Mouse (Mus musculus): ENCODE results near the gene Rheb.
"Not testable (repeated sequence)": the region's sequence is repeated elsewhere in the genome, so short reads cannot be mapped to it uniquely, and the experiment has no call there.

Rheb gene

DNA sequence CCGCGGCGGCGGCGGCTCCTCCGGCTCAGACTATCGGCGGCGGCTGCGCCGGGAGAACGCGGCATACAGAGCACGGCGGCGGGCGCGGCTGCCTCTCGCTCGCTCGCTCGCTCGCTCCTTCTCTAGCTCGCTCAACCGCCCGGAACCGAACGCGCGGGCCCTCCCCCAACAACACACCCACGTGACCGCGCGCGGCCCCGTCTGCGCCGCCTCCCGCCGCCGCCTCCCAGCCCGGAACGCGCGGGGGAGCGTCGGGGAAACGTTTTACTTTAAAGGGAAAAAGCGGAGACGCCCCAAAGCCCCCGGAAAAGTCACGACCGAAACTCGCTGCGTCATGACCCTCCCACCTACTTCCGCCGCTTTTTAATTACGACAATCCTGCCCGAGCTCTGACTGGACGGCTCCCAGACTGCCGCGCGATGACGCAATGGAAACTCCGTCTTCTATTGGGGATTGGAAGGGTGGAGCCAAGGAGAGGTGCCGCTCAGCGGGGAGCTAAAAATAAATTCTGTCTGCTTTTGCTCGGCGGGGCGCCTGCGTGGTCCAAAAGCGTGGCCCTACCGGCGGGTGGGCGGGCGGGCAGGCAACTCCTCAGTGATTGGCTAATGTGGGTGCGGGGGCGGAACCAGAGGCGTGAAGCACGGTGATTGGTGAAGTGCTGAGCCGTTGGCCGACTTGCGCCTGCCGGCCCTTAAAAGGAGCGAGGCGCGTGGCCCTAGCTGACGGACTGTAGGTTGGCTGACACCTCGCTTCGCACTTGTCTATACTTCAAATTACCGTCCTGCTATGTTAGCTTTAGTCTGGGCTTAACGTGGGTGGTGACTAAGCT, at the start of gene Rheb:
Rheb (minus strand) TSS at position 351 of the 829 bp plus-strand sequence.
- peak; percentile 99 for DNase-seq

DNA sequence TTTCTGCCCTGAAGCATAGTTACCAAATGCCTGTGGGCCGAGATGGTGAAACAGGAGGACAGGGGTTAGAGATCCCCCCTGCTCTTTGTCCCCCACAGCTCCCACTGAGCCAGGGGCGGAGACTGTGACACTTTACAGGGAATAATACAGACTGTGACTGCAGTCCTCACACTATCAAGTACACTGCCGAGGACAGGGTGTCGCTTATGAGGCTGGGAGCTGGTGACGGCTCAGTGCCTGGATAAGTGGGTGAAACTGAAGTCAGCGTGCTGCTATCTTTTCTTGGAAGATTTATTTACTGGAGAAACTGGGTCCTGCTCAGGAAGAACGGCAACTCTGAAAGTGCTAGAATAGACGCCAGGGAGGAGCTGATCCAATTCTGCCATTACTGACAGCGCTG, 47.4 kb upstream of the Rheb start:
- DNase-seq: no peak

GRCm38 (mm10) chr5:24888874-24889591, 46.6 kb upstream of the Rheb start:
- no peak for DNase-seq

GRCm38 (mm10) chr5:24887271-24887670, 44.8 kb upstream of the Rheb start:
- DNase-seq: no peak

DNA sequence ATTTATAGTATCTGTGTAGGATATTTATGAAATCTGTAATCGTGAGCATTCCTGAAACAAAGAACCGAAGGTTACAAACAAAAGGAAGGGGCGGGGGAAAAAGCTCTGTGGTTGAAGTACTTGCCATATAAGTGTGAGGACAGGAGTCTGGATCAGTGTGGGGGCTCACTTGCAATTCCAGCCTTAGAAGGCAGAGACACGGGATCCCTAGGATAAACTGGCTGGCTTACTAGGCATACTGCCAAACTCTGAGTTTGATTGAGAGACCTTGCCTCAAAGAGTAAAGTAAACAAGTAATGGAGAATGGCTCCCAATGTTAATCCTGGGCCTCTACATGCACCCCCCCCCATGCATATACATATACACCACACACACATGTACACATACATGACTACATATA, 36.3 kb upstream of the Rheb start:
- DNase-seq: no peak

DNA sequence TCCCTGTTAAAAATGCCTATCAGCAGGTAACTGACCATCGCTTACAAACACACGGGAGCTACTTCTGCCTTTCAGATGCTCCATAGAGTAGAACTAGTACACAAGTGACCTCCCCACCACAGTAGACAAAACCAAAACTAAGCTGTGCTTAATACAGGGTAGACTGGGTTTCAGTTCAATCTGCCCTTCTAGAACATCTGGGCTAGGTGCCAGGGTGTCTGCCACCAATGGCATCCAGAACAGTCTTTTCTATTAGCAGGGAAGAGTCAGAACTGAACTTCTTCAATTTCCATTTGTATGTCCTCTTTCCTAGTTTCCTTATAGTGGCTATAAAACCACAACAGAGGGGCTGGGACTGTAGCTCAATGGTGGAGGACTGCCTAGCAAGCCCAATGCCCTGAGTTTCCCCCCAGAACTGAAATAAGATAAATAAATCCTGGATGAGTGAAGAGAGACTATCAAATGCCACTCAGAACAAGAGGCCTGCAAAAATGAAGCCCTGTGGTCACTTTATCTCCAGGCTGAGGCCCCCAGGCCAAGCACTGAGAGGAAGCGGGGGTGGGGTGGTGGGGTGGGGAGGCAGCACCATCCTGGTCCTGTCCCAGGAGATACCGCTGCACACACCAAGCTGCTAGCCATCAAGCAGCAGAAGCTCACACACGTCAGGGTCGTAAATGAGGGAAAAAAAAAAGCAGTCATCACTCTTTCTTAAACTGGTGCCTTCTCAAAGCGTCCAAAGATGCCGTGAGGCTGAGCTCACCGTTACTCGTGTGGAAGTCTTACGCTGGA, 35.6 kb upstream of the Rheb start:
- DNase-seq: no peak

GRCm38 (mm10) chr5:24876653-24877052, 34.2 kb upstream of the Rheb start:
- no peak for DNase-seq

DNA sequence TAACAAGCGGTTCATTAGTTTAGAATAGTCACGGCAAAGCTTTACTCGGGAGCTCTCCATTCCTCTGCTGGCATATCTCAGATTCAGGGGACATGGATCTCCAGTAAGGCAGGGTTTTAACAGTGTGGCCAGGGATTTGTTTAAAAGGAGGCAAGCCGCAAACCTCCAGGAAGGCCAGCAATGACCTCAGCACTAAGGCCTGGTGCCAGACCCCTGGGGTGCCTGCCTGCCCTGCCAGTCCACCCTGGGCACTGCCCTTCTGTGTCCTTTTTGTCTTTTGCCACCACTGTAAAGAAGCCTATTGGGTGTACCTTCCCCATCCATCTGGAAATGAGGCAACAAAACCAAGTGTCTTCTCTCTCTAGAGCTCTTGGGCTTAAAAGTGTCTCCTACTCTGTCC, 31.7 kb upstream of the Rheb start:
- DNase-seq: no peak

GRCm38 (mm10) chr5:24873221-24873620, 30.8 kb upstream of the Rheb start:
- DNase-seq: no peak

- no peak for DNase-seq
Observed at GRCm38 (mm10) chr5:24871276-24871675, 28.9 kb upstream of the Rheb start.

DNA sequence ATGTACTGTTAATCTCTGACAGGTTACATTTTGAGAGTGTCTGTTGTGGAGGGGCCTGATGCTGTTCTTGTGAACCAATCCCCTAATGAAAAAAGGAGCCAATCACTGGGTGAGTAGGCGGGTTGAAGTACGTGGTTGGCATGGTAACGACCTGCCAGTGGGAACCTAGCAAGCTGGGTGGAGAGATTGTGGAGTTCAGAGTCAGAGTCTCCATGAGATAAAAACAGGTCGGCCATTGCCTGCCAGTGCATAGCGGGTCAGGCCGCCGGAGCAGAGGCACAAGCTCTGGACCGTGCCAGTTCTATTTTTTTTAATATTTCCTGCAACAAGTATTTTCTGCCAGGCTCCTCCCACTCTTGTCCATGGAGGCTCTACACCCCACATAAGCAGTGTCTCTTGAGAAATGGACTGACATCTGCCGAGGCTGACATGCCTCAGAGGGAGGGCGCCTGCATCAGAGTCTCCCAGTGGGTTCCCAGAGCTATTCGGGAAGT, 27.4 kb upstream of the Rheb start:
- no peak for DNase-seq

DNA sequence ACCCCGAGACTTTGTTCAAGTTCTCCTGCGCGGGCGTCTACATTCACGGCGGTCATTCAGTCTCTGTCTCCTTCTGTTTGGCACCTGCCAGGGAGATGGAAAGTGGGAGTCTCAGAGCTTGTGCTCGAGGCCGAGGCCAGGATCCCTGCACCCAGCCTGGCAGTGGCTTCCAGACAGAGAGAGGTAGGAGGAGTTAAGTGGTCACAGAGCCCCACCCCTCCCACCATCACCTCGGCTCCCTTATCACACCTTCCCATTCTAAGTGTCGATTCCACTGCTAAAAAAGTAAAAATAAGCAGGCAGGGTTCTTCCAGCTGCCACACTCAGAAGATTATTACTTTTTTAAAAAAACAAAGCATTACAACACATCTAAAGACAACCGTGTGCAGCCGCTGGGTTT, 21.4 kb upstream of the Rheb start:
- no peak for DNase-seq

DNA sequence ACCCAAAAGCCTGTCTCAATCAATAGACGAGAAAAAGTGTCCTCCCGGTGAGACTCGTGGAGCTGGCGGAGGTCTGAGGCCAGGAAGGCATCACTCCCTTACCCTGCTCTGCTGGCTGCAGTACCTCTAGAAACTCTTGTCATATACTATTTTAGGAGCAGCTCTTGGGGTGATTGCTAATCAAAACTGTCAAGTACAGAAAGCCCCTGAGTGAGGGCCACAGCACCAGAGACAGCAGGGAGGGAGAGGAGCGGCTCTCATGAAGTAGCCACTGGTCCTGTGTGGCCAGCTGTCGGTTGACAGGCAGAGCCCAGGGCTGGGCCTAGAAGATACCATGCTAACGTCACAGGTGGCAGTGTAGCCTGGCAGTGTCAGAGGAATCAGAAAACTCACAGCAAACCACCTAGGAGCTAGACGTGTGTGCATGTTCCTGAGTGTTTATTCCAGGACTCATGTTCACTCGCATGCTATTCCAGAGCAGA, 19.1 kb upstream of the Rheb start:
- no peak for DNase-seq

GRCm38 (mm10) chr5:24860635-24861448, 18.4 kb upstream of the Rheb start:
- peak; percentile 14 for DNase-seq

GRCm38 (mm10) chr5:24859771-24860540, 17.5 kb upstream of the Rheb start:
- no peak for DNase-seq

- DNase-seq: no peak
Observed at GRCm38 (mm10) chr5:24854827-24855600, 12.6 kb upstream of the Rheb start.

- no peak for DNase-seq
Observed at GRCm38 (mm10) chr5:24854256-24854655, 11.8 kb upstream of the Rheb start.

DNA sequence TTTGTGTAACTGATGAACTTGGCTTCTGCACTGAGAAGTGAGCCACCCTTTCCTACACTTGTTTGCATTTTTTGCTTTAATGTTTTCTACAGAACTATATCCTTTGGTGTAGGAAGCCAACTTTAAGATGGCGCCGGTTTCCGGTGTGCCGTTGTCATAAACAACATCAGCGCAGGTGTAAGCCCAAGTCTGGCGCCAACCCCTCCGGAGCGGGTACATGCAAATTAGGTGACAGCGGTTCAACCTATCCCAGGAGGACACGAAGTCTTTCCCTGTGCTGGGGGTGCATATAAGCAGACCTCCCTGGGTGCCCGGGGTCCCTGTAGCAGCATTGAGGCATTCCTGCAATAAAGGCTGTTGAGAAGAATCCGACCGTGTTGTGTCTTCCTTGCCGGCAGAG, 5.8 kb upstream of the Rheb start:
- DNase-seq: not testable (repeated sequence)

GRCm38 (mm10) chr5:24843841-24844240, 1.4 kb upstream of the Rheb start:
- DNase-seq: no peak

DNA sequence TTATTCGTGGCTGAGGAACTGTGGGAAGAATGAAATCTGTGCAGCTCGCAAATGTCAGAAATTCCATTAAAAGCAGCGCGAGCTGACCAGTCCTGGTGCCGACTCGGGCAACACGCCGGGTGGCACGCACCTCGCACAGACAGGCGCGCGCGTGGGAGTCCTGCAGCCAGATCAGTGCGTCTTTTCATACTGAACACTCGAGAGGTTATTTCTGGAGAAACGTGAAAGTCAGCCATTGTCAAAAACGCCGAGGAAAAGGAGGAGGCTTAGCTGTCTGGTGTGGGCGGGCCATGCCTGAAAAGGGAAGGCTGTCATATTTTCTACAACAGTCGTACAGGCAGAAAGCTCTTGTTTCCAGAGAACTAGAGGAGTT, 665 bp upstream of the Rheb start:
- DNase-seq: no peak
